Mouse (Mus musculus): Measurements from ENCODE around the gene Thap4. TPM values are rescaled to one million over a fixed set of nuclear protein-coding genes. Genes with fewer than 3 reads are reported as not detected.

Thap4 gene
- polyA plus RNA-seq, 1 experiment from 2014 or later: 42.7 TPM

DNA sequence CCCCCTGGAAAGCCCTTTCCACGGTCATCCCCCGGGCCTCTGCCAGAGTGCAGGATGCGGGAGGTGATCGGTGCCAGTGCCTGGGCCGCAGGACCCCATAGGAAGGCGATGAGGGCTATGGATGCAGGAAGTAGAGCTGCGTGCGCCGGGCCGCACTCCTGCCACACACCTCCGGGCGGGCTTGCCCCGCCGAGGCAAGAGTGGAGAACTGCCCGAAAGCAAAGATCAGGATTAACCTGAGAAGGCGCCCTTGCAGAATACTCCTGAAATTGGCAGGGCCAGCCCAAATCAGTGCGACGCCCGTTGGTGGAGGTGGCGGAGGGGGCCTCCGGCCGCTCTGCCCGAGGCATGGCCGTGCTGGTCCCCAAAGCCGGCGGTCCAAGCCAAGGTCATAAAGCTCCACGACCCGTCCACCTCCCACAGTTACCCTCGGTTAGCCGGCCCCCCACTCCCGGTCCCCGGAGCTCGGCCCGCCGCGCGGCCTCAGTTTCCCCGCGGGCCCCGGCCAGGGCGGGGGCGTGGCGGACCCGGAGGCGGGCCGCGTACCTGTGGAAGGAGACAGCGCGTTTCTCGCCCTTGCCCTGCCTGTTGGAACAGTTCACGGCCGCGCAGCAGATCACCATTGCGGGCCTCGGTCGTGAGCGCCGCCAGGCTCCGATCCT is 622 bp downstream of the Thap4 start:
- Histone ChIP-seq H3K4me2 (ENCODE audit: low read depth, low read length) (peak overlapping the region; percentile 95), H3K27ac (ENCODE audit: low read length) (peak overlapping the region; percentile 90), H3K9me3 (replicated peaks; ENCODE audit: control insufficient read depth, low read length) (no peaks in the 10 kb centered on the region), H3K36me3 (ENCODE audit: control insufficient read depth, insufficient read depth, low read length) (no peaks in the 10 kb centered on the region; the same call in 1 of the 2 replicates), H3K4me3 (replicated peaks; ENCODE audit: low read length) (peak overlapping the region; percentile 96), H3K27me3 (ENCODE audit: control insufficient read depth, insufficient read depth, low read length) (no peaks in the 10 kb centered on the region), H3K9ac (ENCODE audit: low read length) (peak overlapping the region; percentile 87), H3K4me1 (ENCODE audit: control insufficient read depth, insufficient read depth, low read length) (peaks cover 15% of the 10 kb centered on the region)
- peak; percentile 23 for ATAC-seq (ENCODE audit: insufficient read depth, low FRiP score)
- under 1% methylated on average over 57 of the region's 59 CpGs for WGBS

DNA sequence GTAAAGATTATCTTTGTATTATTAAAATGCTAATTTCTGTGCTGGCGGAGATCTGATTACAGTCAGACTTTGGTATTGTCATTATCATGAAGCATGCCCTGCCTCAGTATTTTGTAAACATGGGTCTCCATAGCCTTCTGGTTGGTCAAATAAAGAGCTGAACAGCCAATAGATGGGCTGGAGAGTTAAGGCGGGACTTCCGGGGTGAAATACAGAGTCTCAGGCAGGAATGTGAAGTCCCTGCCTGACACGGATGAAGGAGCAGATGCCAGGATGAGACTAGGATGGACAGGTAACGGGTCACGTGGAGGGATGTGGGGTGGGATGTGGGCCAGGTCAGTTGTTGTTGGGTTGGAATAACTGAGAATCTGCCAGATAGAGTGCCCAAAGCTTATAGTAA is 3.4 kb downstream of the Thap4 start, which contains the start of gene Atg4b:
TSS of gene Atg4b (plus strand) at position 211 of the 400 bp plus-strand sequence.
- no peaks in the 10 kb centered on the region for H3K27me3 ChIP-seq (ENCODE audit: control insufficient read depth, insufficient read depth, low read length)
- peaks cover 15% of the 10 kb centered on the region for H3K4me1 ChIP-seq (ENCODE audit: control insufficient read depth, insufficient read depth, low read length)
- no peaks in the 10 kb centered on the region for H3K9me3 ChIP-seq (replicated peaks; ENCODE audit: control insufficient read depth, low read length)
- no peaks in the 10 kb centered on the region; the same call in 1 of the 2 replicates for H3K36me3 ChIP-seq (ENCODE audit: control insufficient read depth, insufficient read depth, low read length)
- no peak for ATAC-seq (ENCODE audit: insufficient read depth, low FRiP score)
- H3K9ac ChIP-seq (ENCODE audit: low read length): no peak within 1 kb of the TSS
- no peak within 1 kb of the TSS for H3K4me3 ChIP-seq (replicated peaks; ENCODE audit: low read length)
- no peak within 1 kb of the TSS for H3K4me2 ChIP-seq (ENCODE audit: low read depth, low read length)
- 82% methylated on average over 6 of the region's 6 CpGs for WGBS
- H3K27ac ChIP-seq (ENCODE audit: low read length): no peak within 1 kb of the TSS

GRCm38 (mm10) chr1:93748539-93748938 is 6.1 kb downstream of the Thap4 start:
- H3K27ac ChIP-seq (ENCODE audit: low read length): no peak overlapping the region
- no peak overlapping the region for H3K4me2 ChIP-seq (ENCODE audit: low read depth, low read length)
- WGBS: 97% methylated on average over 1 of the region's 1 CpGs
- no peak for ATAC-seq (ENCODE audit: insufficient read depth, low FRiP score)
- H3K36me3 ChIP-seq (ENCODE audit: control insufficient read depth, insufficient read depth, low read length): no peaks in the 10 kb centered on the region; the same call in 1 of the 2 replicates
- no peak overlapping the region for H3K9ac ChIP-seq (ENCODE audit: low read length)
- no peak overlapping the region for H3K4me3 ChIP-seq (replicated peaks; ENCODE audit: low read length)
- no peaks in the 10 kb centered on the region for H3K9me3 ChIP-seq (replicated peaks; ENCODE audit: control insufficient read depth, low read length)
- H3K4me1 ChIP-seq (ENCODE audit: control insufficient read depth, insufficient read depth, low read length): peaks cover 7% of the 10 kb centered on the region
- H3K27me3 ChIP-seq (ENCODE audit: control insufficient read depth, insufficient read depth, low read length): no peaks in the 10 kb centered on the region

DNA sequence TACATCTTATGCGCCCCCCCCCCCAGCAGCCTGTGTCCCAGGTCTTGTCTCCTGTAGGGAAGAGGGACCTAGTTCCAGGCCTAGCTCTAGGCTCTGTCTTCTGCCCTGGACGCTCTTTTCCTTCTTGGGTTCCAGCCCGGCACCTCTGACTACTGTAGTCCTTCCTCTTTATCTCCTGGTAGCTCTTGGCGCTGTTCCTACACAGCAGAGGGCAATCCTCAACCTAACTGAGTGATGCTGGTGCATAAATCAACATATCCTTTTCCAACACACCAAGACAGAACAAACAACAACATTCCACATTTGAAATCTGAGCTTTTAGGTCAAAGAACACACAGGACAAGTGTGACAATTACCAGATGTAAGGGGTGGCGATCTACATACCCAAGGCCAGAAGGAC is 8.5 kb downstream of the Thap4 start:
- no peak overlapping the region for H3K9ac ChIP-seq (ENCODE audit: low read length)
- no peaks in the 10 kb centered on the region for H3K4me1 ChIP-seq (ENCODE audit: control insufficient read depth, insufficient read depth, low read length)
- no peak overlapping the region for H3K4me2 ChIP-seq (ENCODE audit: low read depth, low read length)
- no peaks in the 10 kb centered on the region for H3K9me3 ChIP-seq (replicated peaks; ENCODE audit: control insufficient read depth, low read length)
- 77% methylated on average over 5 of the region's 5 CpGs for WGBS
- no peaks in the 10 kb centered on the region for H3K27me3 ChIP-seq (ENCODE audit: control insufficient read depth, insufficient read depth, low read length)
- no peak overlapping the region for H3K4me3 ChIP-seq (replicated peaks; ENCODE audit: low read length)
- ATAC-seq (ENCODE audit: insufficient read depth, low FRiP score): no peak
- H3K27ac ChIP-seq (ENCODE audit: low read length): no peak overlapping the region
- no peaks in the 10 kb centered on the region; the same call in 1 of the 2 replicates for H3K36me3 ChIP-seq (ENCODE audit: control insufficient read depth, insufficient read depth, low read length)

GRCm38 (mm10) chr1:93742910-93743309 is 11.8 kb downstream of the Thap4 start:
- H3K27ac ChIP-seq (ENCODE audit: low read length): no peak overlapping the region
- no peak overlapping the region for H3K9ac ChIP-seq (ENCODE audit: low read length)
- no peak overlapping the region for H3K4me2 ChIP-seq (ENCODE audit: low read depth, low read length)
- no peaks in the 10 kb centered on the region for H3K27me3 ChIP-seq (ENCODE audit: control insufficient read depth, insufficient read depth, low read length)
- H3K4me1 ChIP-seq (ENCODE audit: control insufficient read depth, insufficient read depth, low read length): no peaks in the 10 kb centered on the region
- no peaks in the 10 kb centered on the region for H3K9me3 ChIP-seq (replicated peaks; ENCODE audit: control insufficient read depth, low read length)
- ATAC-seq (ENCODE audit: insufficient read depth, low FRiP score): no peak
- H3K36me3 ChIP-seq (ENCODE audit: control insufficient read depth, insufficient read depth, low read length): no peaks in the 10 kb centered on the region
- H3K4me3 ChIP-seq (replicated peaks; ENCODE audit: low read length): no peak overlapping the region

- Histone ChIP-seq H3K9ac (ENCODE audit: low read length) (no peak overlapping the region), H3K27ac (ENCODE audit: low read length) (no peak overlapping the region), H3K9me3 (replicated peaks; ENCODE audit: control insufficient read depth, low read length) (no peaks in the 10 kb centered on the region), H3K4me1 (ENCODE audit: control insufficient read depth, insufficient read depth, low read length) (no peaks in the 10 kb centered on the region), H3K27me3 (ENCODE audit: control insufficient read depth, insufficient read depth, low read length) (no peaks in the 10 kb centered on the region), H3K36me3 (ENCODE audit: control insufficient read depth, insufficient read depth, low read length) (no peaks in the 10 kb centered on the region), H3K4me3 (replicated peaks; ENCODE audit: low read length) (no peak overlapping the region), H3K4me2 (ENCODE audit: low read depth, low read length) (no peak overlapping the region)
- 60% methylated on average over 4 of the region's 4 CpGs for WGBS
- no peak for ATAC-seq (ENCODE audit: insufficient read depth, low FRiP score)
These were observed 12.7 kb downstream of the Thap4 start for GRCm38 (mm10) chr1:93741987-93742386.

GRCm38 (mm10) chr1:93740671-93741070 is 14.0 kb downstream of the Thap4 start:
- no peaks in the 10 kb centered on the region for H3K9me3 ChIP-seq (replicated peaks; ENCODE audit: control insufficient read depth, low read length)
- WGBS: 94% methylated on average over 2 of the region's 2 CpGs
- no peak overlapping the region for H3K4me3 ChIP-seq (replicated peaks; ENCODE audit: low read length)
- no peaks in the 10 kb centered on the region for H3K36me3 ChIP-seq (ENCODE audit: control insufficient read depth, insufficient read depth, low read length)
- H3K4me2 ChIP-seq (ENCODE audit: low read depth, low read length): no peak overlapping the region
- ATAC-seq (ENCODE audit: insufficient read depth, low FRiP score): no peak
- H3K27me3 ChIP-seq (ENCODE audit: control insufficient read depth, insufficient read depth, low read length): no peaks in the 10 kb centered on the region
- H3K9ac ChIP-seq (ENCODE audit: low read length): no peak overlapping the region
- no peaks in the 10 kb centered on the region for H3K4me1 ChIP-seq (ENCODE audit: control insufficient read depth, insufficient read depth, low read length)
- H3K27ac ChIP-seq (ENCODE audit: low read length): no peak overlapping the region

DNA sequence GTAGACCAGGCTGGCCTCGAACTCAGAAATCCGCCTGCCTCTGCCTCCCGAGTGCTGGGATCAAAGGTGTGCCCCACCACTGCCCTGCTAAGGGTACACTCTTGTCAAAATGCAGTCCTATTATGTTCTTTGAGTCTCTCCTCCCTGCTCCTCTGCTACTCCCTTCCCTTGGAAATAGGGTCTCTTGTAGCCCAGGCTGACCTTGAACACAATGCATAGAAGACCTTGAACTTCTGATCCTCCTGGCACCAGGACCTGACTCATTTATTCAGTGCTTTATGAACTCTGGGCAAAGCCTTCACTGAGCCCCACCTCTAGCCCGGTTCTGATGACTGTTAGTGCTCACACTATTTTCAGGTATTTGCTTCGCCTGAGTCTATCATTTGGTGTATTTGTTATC is 17.0 kb downstream of the Thap4 start:
- Histone ChIP-seq H3K36me3 (ENCODE audit: control insufficient read depth, insufficient read depth, low read length) (no peaks in the 10 kb centered on the region), H3K4me3 (replicated peaks; ENCODE audit: low read length) (no peak overlapping the region), H3K27ac (ENCODE audit: low read length) (no peak overlapping the region), H3K27me3 (ENCODE audit: control insufficient read depth, insufficient read depth, low read length) (no peaks in the 10 kb centered on the region), H3K4me2 (ENCODE audit: low read depth, low read length) (no peak overlapping the region), H3K9ac (ENCODE audit: low read length) (no peak overlapping the region), H3K4me1 (ENCODE audit: control insufficient read depth, insufficient read depth, low read length) (no peaks in the 10 kb centered on the region), H3K9me3 (replicated peaks; ENCODE audit: control insufficient read depth, low read length) (no peaks in the 10 kb centered on the region)
- ATAC-seq (ENCODE audit: insufficient read depth, low FRiP score): no peak
- WGBS: 96% methylated on average over 5 of the region's 5 CpGs

- Histone ChIP-seq H3K27me3 (ENCODE audit: control insufficient read depth, insufficient read depth, low read length) (no peaks in the 10 kb centered on the region), H3K36me3 (ENCODE audit: control insufficient read depth, insufficient read depth, low read length) (no peaks in the 10 kb centered on the region), H3K4me1 (ENCODE audit: control insufficient read depth, insufficient read depth, low read length) (no peaks in the 10 kb centered on the region), H3K9me3 (replicated peaks; ENCODE audit: control insufficient read depth, low read length) (no peaks in the 10 kb centered on the region), H3K27ac (ENCODE audit: low read length) (no peak overlapping the region), H3K4me3 (replicated peaks; ENCODE audit: low read length) (no peak overlapping the region), H3K9ac (ENCODE audit: low read length) (no peak overlapping the region), H3K4me2 (ENCODE audit: low read depth, low read length) (no peak overlapping the region)
- no peak for ATAC-seq (ENCODE audit: insufficient read depth, low FRiP score)
- WGBS: 87% methylated on average over 3 of the region's 3 CpGs
These were observed 18.8 kb downstream of the Thap4 start for GRCm38 (mm10) chr1:93735859-93736258.
